Mouse (Mus musculus) CH12.LX (cell line): Measurements from ENCODE around the gene Klf7. TPM values are rescaled to one million over a fixed set of nuclear protein-coding genes. Genes with fewer than 3 reads are reported as not detected.

ENCODE experiments used
- DNase-seq: peaks from one replicate; pipeline ENCODE4 v3.0.0-alpha.2; 2013; ENCODE audit errors: extremely low read depth
- H3K27ac ChIP-seq: 2 replicates; pipeline ENCODE4 v1.5.1; 2012; ENCODE audit warnings: low read depth, mild to moderate bottlenecking, control low read depth, moderate library complexity; ENCODE audit not compliant: insufficient read depth
- H3K27me3 ChIP-seq: replicated peaks from 2 replicates; pipeline ENCODE3; 2012; ENCODE audit warnings: inconsistent platforms
- H3K36me3 ChIP-seq, 2 experiments: replicated peaks in 1 of 2; 2 replicates each; pipeline versions ENCODE3 to v1.6.1; 2012; ENCODE audit warnings: inconsistent platforms in 1 of 2, low read length in 1 of 2, mild to moderate bottlenecking in 1 of 2, mixed read lengths in 1 of 2, moderate library complexity in 1 of 2; ENCODE audit not compliant: control insufficient read depth in 1 of 2, insufficient read depth in 1 of 2
- H3K4me1 ChIP-seq, 2 experiments: 2 replicates each; pipeline ENCODE4 v1.6.1; 2012; ENCODE audit warnings: inconsistent platforms in 1 of 2, moderate library complexity in 1 of 2; ENCODE audit not compliant: insufficient read depth in 2 of 2, control insufficient read depth in 1 of 2
- H3K4me2 ChIP-seq: 2 replicates; pipeline ENCODE4 v1.6.1; 2012; ENCODE audit warnings: low read depth, mild to moderate bottlenecking, control low read depth; ENCODE audit not compliant: poor library complexity, insufficient read depth, severe bottlenecking
- H3K4me3 ChIP-seq, 3 experiments: fragments of 150-350 bp in 1 of 3; sonication (generic) in 1 of 3; replicated peaks in 1 of 3; 2 replicates each; pipeline versions ENCODE3 to v1.5.1; 2011 to 2012; ENCODE audit warnings: low read depth in 2 of 3, low read length in 2 of 3, mild to moderate bottlenecking in 2 of 3, moderate library complexity in 2 of 3, control low read depth in 1 of 3, improper control_type of control experiment in 1 of 3, inconsistent platforms in 1 of 3, mixed read lengths in 1 of 3; ENCODE audit not compliant: poor library complexity in 1 of 3
- H3K79me2 ChIP-seq: replicated peaks from 2 replicates; pipeline ENCODE4 v1.6.1; 2012; ENCODE audit warnings: mild to moderate bottlenecking, moderate library complexity; ENCODE audit not compliant: control insufficient read depth, poor library complexity, insufficient read depth, severe bottlenecking; ENCODE audit errors: extremely low read depth
- H3K9ac ChIP-seq: 2 replicates; pipeline ENCODE4 v1.6.1; 2012; ENCODE audit warnings: low read depth, mild to moderate bottlenecking, control low read depth, moderate library complexity; ENCODE audit not compliant: insufficient read depth
- H3K9me3 ChIP-seq: replicated peaks from 2 replicates; pipeline ENCODE3; 2012; ENCODE audit warnings: low read length, inconsistent platforms, mixed read lengths
- CHD1 ChIP-seq: IDR thresholded peaks from 2 replicates; pipeline ENCODE4 v1.6.1; 2012; ENCODE audit warnings: low read depth, low read length, improper control_type of control experiment, inconsistent platforms
- ELF1 ChIP-seq: IDR thresholded peaks from 2 replicates; pipeline ENCODE4 v1.6.1; 2014; ENCODE audit warnings: low read depth, mild to moderate bottlenecking, inconsistent platforms, low read length, improper control_type of control experiment
- EP300 ChIP-seq: IDR thresholded peaks from 2 replicates; pipeline ENCODE4 v1.6.1; 2011; ENCODE audit warnings: low read length, improper control_type of control experiment
- ETS1 ChIP-seq: conservative IDR thresholded peaks from 2 replicates; pipeline ENCODE4 v1.6.1; 2012; ENCODE audit warnings: low read depth, mild to moderate bottlenecking, inconsistent platforms, low read length, improper control_type of control experiment, moderate library complexity
- JUND ChIP-seq: conservative IDR thresholded peaks from 2 replicates; pipeline ENCODE4 v1.6.1; 2011; ENCODE audit warnings: low read depth, low read length, improper control_type of control experiment
- MAFK ChIP-seq: IDR thresholded peaks from 2 replicates; pipeline ENCODE4 v1.6.1; 2011; ENCODE audit warnings: low read length, improper control_type of control experiment; ENCODE audit not compliant: insufficient replicate concordance
- MEF2A ChIP-seq: IDR thresholded peaks from 2 replicates; pipeline ENCODE4 v1.6.1; 2014; ENCODE audit warnings: low read depth, mild to moderate bottlenecking, inconsistent platforms, low read length, improper control_type of control experiment, borderline replicate concordance
- MXI1 ChIP-seq: IDR thresholded peaks from 2 replicates; pipeline ENCODE4 v1.6.1; 2011; ENCODE audit warnings: mild to moderate bottlenecking, low read depth, low read length, improper control_type of control experiment
- NELFE ChIP-seq: IDR thresholded peaks from 2 replicates; pipeline ENCODE4 v1.6.1; 2011; ENCODE audit warnings: low read depth, low read length, improper control_type of control experiment
- NRF1 ChIP-seq: IDR thresholded peaks from 2 replicates; pipeline ENCODE4 v1.6.1; 2014; ENCODE audit warnings: low read depth, mild to moderate bottlenecking, inconsistent platforms, low read length, improper control_type of control experiment, moderate library complexity
- PAX5 ChIP-seq: IDR thresholded peaks from 2 replicates; pipeline ENCODE4 v1.6.1; 2012; ENCODE audit warnings: low read length, inconsistent platforms, mixed read lengths
- POLR2AphosphoS2 ChIP-seq: IDR thresholded peaks from 2 replicates; pipeline ENCODE4 v1.6.1; 2011; ENCODE audit warnings: low read depth, low read length, improper control_type of control experiment
- RCOR1 ChIP-seq: conservative IDR thresholded peaks from 2 replicates; pipeline ENCODE4 v1.6.1; 2012; ENCODE audit warnings: low read depth, mild to moderate bottlenecking, inconsistent platforms, low read length, improper control_type of control experiment
- SIN3A ChIP-seq: IDR thresholded peaks from 2 replicates; pipeline ENCODE4 v1.6.1; 2012; ENCODE audit warnings: low read length, improper control_type of control experiment, inconsistent platforms
- SMC3 ChIP-seq: IDR thresholded peaks from 2 replicates; pipeline ENCODE4 v1.6.1; 2011; ENCODE audit warnings: low read depth, low read length, improper control_type of control experiment
- TBP ChIP-seq: conservative IDR thresholded peaks from 2 replicates; pipeline ENCODE4 v1.6.1; 2011; ENCODE audit warnings: low read depth, low read length, improper control_type of control experiment
- UBTF ChIP-seq: IDR thresholded peaks from 2 replicates; pipeline ENCODE4 v1.6.1; 2012; ENCODE audit warnings: low read depth, mild to moderate bottlenecking, inconsistent platforms, low read length, improper control_type of control experiment, moderate library complexity
- USF1 ChIP-seq: IDR thresholded peaks from 2 replicates; pipeline ENCODE4 v1.6.1; 2014; ENCODE audit warnings: low read depth, mild to moderate bottlenecking, inconsistent platforms, low read length, improper control_type of control experiment
- USF2 ChIP-seq: conservative IDR thresholded peaks from 2 replicates; pipeline ENCODE4 v1.6.1; 2011; ENCODE audit warnings: low read depth, low read length, improper control_type of control experiment
- ZNF384 ChIP-seq: IDR thresholded peaks from 2 replicates; pipeline ENCODE4 v1.6.1; 2012; ENCODE audit warnings: low read depth, low read length, improper control_type of control experiment, inconsistent platforms
- dilution Hi-C: fragments of 300-500 bp; cut with MboI; formaldehyde crosslinking; loops from 2 replicates; pipeline ENCODE4 v1.14.3; 2020; ENCODE audit warnings: low sequenced_read_pairs; ENCODE audit not compliant: extremely low pct_unique_long_range_greater_than_20kb, extremely low pct_ligation_motif_present
- in situ Hi-C: fragments of 300-500 bp; cut with MboI; formaldehyde crosslinking; loops from 3 replicates; pipeline ENCODE4 v1.14.3; 2019; ENCODE audit warnings: low sequenced_read_pairs, low pct_ligation_motif_present, low pct_unique_long_range_greater_than_20kb, mixed read lengths
- polyA plus RNA-seq: library from polyadenylated mRNA; unstranded; fragments of >175 nt; gene quantifications from 2 replicates; pipeline ENCODE4 v1.2.1, GENCODE M21; 2012; ENCODE audit warnings: low read depth; ENCODE audit not compliant: insufficient read length
- total RNA-seq, 2 experiments: library from RNA; depleted of rRNA; stranded (reverse); fragments of 300-350 nt in 1 of 2; fragments of >200 nt in 1 of 2; gene quantifications; 2 replicates each; pipeline ENCODE4 v1.2.3; 2012 to 2014

Gene Klf7
- total and polyA plus RNA-seq, 3 experiments, result 4.3 to 6.5 (median 6.2) TPM

DNA sequence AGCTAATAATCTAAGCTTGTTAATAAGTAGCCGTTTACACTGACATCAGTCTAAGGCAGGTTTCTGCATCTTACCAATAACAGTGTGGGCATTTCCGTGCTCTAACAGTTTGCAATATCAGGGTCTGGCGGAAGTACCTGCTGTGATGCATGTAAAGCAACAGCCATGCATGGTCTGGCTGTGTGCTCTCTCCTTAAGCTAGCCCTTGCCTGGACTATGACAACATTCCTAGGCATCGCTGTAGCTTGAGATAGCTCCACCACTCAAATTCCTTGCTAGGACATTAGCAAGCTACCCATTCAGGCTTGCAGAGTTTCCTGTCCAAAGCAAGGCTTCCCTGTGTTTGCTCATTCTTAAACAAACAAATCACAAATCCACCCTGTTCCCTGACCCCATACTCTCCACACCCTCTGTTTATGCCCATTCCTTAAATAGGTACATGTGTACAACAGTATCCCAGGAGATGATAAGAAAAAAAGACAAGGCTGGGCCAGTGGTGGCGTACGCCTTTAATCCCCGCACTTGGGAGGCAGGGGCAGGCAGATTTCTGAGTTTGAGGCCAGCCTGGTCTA is 85.1 kb downstream of the Klf7 start:
- dilution Hi-C loops, result no loop called here
- no peak overlapping the region for H3K4me2 ChIP-seq

DNA sequence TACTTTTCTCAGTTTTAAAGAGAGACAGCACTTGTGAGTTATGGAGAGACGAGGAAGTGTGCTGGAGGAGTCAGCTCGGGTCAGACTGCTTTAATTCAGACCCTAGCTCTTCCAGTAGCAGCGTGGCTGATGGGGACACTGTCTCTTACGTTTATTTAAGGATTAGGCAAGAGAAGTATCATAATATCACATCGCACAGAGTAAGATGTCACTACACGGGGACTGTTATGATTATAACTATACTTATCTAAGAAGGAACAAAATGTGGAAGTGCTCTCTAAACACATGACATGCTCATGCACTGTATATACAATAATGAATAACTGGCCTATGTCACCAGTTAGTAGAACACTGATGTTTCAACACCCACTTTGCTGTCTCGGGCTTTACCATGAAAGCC is 86.3 kb downstream of the Klf7 start:
- Histone ChIP-seq H3K4me3 (no peak overlapping the region), H3K27ac (no peak overlapping the region), H3K36me3 (peaks cover 30 to 62% of the 10 kb centered on the region in 2 experiments), H3K27me3 (no peaks in the 10 kb centered on the region), H3K9me3 (no peaks in the 10 kb centered on the region), H3K4me1 (no peaks in the 10 kb centered on the region), H3K4me2 (no peak overlapping the region), H3K79me2 (no peaks in the 10 kb centered on the region), H3K9ac (no peak overlapping the region)
- no peak for DNase-seq
- TF ChIP-seq MXI1, result no peak
- TF ChIP-seq UBTF, result no peak
- no peak for TF ChIP-seq USF2
- no peak for TF ChIP-seq TBP
- no peak for TF ChIP-seq EP300
- TF ChIP-seq CHD1, result no peak
- no peak for TF ChIP-seq NRF1
- no peak for TF ChIP-seq SIN3A
- TF ChIP-seq POLR2AphosphoS2, result no peak
- TF ChIP-seq ELF1, result no peak
- no peak for TF ChIP-seq ZNF384
- no peak for TF ChIP-seq SMC3
- no peak for TF ChIP-seq RCOR1
- no peak for TF ChIP-seq ETS1
- no peak for TF ChIP-seq USF1
- no peak for TF ChIP-seq MAFK
- TF ChIP-seq PAX5, result no peak
- TF ChIP-seq JUND, result no peak
- TF ChIP-seq MEF2A, result no peak
- TF ChIP-seq NELFE, result no peak
- dilution Hi-C loops (no loop called here), in situ Hi-C loops (no loop called here)

More for the DNA sequence above, 85.1 kb downstream of the Klf7 start:
- peaks cover 32 to 72% of the 10 kb centered on the region in 2 experiments for H3K36me3 ChIP-seq
- no peaks in the 10 kb centered on the region for H3K9me3 ChIP-seq
- no peaks in the 10 kb centered on the region for H3K27me3 ChIP-seq
- in situ Hi-C loops, result no loop called here
- H3K4me3 ChIP-seq, result no peak overlapping the region
- no peaks in the 10 kb centered on the region for H3K4me1 ChIP-seq
- DNase-seq, result no peak
- no peaks in the 10 kb centered on the region for H3K79me2 ChIP-seq
- TF ChIP-seq EP300 (no peak), TBP (no peak), MXI1 (no peak)
- no peak overlapping the region for H3K27ac ChIP-seq
- H3K9ac ChIP-seq, result no peak overlapping the region
